Mouse (Mus musculus) embryonic facial prominence, embryonic 11.5 days (tissue): ENCODE data around the gene Mdm2. TPM values are rescaled to one million over a fixed set of nuclear protein-coding genes. Genes with fewer than 3 reads are reported as not detected.

Source experiments
- ATAC-seq: fragments of 200-750 bp; cut with Nextera tagmentation; replicated peaks from 2 replicates; pipeline ENCODE4 v1.8.0; 2017; ENCODE audit warnings: low read depth; ENCODE audit not compliant: insufficient number of reproducible peaks, low FRiP score, low TSS enrichment
- DNase-seq: peaks from one replicate; pipeline ENCODE4 v3.0.0-alpha.2; 2015; ENCODE audit warnings: low spot score
- H3K27ac ChIP-seq: fragments of 300-500 bp; sonication (generic); replicated peaks from 2 replicates; pipeline ENCODE4 v1.5.1; 2014; ENCODE audit warnings: mild to moderate bottlenecking, low read depth, low read length, control low read depth
- H3K27me3 ChIP-seq: fragments of 300-500 bp; sonication (generic); 2 replicates; pipeline ENCODE4 v1.6.1; 2014; ENCODE audit warnings: mild to moderate bottlenecking, low read length, moderate library complexity, mixed read lengths; ENCODE audit not compliant: control insufficient read depth, insufficient read depth
- H3K36me3 ChIP-seq: fragments of 300-500 bp; sonication (generic); replicated peaks from 2 replicates; pipeline ENCODE4 v1.6.1; 2014; ENCODE audit warnings: low read depth, mild to moderate bottlenecking, low read length, moderate library complexity, mixed read lengths; ENCODE audit not compliant: control insufficient read depth, insufficient read depth
- H3K4me1 ChIP-seq: fragments of 300-500 bp; sonication (generic); 2 replicates; pipeline ENCODE4 v1.6.1; 2014; ENCODE audit warnings: low read length, mixed read lengths; ENCODE audit not compliant: control insufficient read depth, insufficient read depth
- H3K4me2 ChIP-seq: fragments of 300-500 bp; sonication (generic); 2 replicates; pipeline ENCODE4 v1.6.1; 2014; ENCODE audit warnings: low read depth, mild to moderate bottlenecking, control low read depth, low read length, moderate library complexity
- H3K4me3 ChIP-seq: fragments of 300-500 bp; sonication (generic); 2 replicates; pipeline ENCODE4 v1.5.1; 2014; ENCODE audit warnings: low read depth, low read length, control low read depth
- H3K9ac ChIP-seq: fragments of 300-500 bp; sonication (generic); replicated peaks from 2 replicates; pipeline ENCODE4 v1.6.1; 2014; ENCODE audit warnings: mild to moderate bottlenecking, control low read depth, low read length
- H3K9me3 ChIP-seq: fragments of 300-500 bp; sonication (generic); replicated peaks from 2 replicates; pipeline ENCODE4 v1.6.1; 2016; ENCODE audit warnings: mild to moderate bottlenecking, low read length, inconsistent platforms, mixed read lengths; ENCODE audit not compliant: control insufficient read depth
- WGBS: fragments of 180-500 bp; shearing (Covaris S2); extraction: QIAGEN DNeasy Blood & Tissue Kit; methylation state at CpG from one replicate; pipeline ENCODE4 v1.1.7; 2014; 5-methylcytosine and 5-hydroxymethylcytosine counted together
- polyA plus RNA-seq: library from polyadenylated mRNA; unstranded; fragments of >200 nt; fragmentation: Nextera tagmentation; extraction: Ambion mirVana; gene quantifications from 2 replicates; pipeline ENCODE4 v1.2.1, GENCODE M21; 2014

Gene Mdm2
- polyA plus RNA-seq, 1 experiment from 2014 or later: 47.7 TPM

DNA sequence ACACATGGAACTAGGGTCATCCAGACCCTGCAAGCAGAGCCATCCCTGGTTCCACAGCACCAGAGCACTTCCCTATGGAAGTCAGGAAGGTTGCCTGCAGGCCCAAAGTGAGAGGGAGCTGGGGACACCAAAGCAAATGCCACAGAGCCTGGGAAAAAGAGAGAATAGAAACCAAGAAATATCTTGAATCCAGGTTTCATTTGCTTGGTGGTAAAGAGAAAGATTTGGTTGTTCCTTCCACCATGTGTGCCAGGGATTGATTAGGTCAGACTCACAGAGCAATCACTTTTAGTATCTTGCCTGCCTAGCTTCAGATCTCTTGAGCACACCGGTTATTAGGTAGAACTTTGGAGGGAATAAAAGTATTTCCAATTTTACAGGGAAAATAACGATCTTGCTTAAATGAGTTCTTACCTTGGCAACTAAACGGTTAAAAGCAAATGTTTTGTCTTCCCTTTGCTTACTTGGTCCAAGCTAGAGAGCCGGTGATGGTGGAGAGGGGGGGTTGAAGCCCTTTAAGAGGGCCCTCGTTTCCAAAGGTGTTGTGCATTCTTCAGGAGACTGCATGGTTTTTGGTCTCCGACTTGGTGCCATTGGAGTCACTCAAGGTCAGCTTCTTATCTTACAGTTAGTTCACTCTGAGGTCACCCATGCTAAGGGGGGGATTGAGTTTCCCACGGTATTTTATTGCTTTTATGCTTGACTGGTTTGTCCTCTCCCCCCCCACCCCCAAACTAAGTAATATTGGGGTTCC, 54.5 kb downstream of the Mdm2 start:
- Histone ChIP-seq H3K27me3 (no peaks in the 10 kb centered on the region), H3K36me3 (no peaks in the 10 kb centered on the region), H3K9me3 (no peaks in the 10 kb centered on the region), H3K4me2 (no peak overlapping the region), H3K9ac (no peak overlapping the region), H3K4me3 (no peak overlapping the region), H3K27ac (no peak overlapping the region), H3K4me1 (no peaks in the 10 kb centered on the region)
- ATAC-seq (no peak), DNase-seq (no peak)
- 58% methylated on average over 7 of the region's 7 CpGs for WGBS

DNA sequence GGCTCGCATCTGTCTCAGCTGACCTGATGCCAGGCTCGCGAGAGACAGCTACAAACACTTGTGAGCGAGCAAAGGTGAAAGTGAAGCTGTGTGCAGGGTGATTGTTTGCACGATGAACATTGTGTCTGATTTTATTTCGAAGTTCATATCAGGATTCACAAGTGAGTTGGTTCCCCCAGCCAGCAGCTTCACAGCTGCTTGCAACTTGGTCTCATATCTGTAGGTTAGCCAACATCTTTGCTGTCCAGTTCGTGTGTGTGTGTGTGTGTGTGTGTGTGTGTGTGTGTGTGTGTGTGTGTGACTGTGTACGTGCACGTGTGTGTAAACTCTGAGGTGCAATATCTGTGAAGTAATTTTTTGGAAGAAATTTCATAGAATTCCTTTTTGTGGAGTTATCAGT, 55.1 kb downstream of the Mdm2 start:
- WGBS: 89% methylated on average over 9 of the region's 9 CpGs
- Histone ChIP-seq H3K9me3 (no peaks in the 10 kb centered on the region), H3K4me1 (no peaks in the 10 kb centered on the region), H3K9ac (no peak overlapping the region), H3K4me3 (no peak overlapping the region), H3K27ac (no peak overlapping the region), H3K36me3 (no peaks in the 10 kb centered on the region), H3K27me3 (no peaks in the 10 kb centered on the region), H3K4me2 (no peak overlapping the region)
- ATAC-seq (no peak), DNase-seq (no peak)

DNA sequence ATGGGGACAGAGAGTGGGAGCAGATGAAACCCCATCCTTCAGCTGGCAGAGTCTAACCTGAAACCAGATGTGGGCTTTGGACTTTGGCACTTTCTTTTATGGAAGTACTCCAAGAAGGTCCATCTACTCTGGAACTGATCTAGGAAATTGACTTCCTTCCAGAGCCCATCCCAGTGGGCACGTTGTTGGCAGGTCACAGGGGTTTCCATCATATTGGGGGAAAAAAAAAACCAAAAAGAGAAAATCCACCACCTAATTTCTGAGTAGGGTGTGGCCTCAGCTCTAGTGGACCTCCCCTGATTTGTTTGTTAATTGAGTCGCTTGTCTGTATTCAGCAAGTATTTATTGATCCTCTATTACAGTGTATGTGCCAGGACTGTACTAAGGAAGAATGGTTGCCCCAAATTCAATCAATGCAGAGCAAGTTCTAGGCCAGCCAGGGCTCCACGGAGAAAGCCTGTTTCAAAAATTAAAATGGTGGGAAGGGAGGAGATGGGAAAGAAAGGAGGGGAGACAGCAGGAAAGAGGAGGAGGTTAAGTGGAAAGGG, 55.9 kb downstream of the Mdm2 start:
- Histone ChIP-seq H3K4me1 (no peaks in the 10 kb centered on the region), H3K9ac (no peak overlapping the region), H3K27me3 (no peaks in the 10 kb centered on the region), H3K4me2 (no peak overlapping the region), H3K36me3 (no peaks in the 10 kb centered on the region), H3K4me3 (no peak overlapping the region), H3K9me3 (no peaks in the 10 kb centered on the region), H3K27ac (no peak overlapping the region)
- ATAC-seq: no peak
- DNase-seq: no peak
- 79% methylated on average over 3 of the region's 3 CpGs for WGBS

DNA sequence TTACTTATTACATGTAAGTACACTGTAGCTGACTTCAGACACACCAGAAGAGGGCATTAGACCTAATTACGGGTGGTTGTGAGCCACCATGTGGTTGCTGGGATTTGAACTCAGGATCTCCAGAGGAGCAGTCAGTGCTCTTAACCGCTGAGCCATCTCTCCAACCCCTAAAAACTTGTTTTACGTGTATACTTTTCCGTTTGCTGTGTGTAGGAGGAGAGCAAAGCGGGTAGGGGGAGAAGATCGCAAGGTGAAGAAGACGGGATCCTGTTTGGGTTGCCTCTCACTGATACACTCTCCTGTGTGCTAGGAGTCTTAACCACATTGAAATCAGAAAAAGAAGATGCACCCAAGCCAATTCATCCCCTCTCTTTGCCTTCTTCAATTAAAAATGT, 56.8 kb downstream of the Mdm2 start:
- DNase-seq: no peak
- no peak for ATAC-seq
- WGBS: 91% methylated on average over 7 of the region's 7 CpGs

DNA sequence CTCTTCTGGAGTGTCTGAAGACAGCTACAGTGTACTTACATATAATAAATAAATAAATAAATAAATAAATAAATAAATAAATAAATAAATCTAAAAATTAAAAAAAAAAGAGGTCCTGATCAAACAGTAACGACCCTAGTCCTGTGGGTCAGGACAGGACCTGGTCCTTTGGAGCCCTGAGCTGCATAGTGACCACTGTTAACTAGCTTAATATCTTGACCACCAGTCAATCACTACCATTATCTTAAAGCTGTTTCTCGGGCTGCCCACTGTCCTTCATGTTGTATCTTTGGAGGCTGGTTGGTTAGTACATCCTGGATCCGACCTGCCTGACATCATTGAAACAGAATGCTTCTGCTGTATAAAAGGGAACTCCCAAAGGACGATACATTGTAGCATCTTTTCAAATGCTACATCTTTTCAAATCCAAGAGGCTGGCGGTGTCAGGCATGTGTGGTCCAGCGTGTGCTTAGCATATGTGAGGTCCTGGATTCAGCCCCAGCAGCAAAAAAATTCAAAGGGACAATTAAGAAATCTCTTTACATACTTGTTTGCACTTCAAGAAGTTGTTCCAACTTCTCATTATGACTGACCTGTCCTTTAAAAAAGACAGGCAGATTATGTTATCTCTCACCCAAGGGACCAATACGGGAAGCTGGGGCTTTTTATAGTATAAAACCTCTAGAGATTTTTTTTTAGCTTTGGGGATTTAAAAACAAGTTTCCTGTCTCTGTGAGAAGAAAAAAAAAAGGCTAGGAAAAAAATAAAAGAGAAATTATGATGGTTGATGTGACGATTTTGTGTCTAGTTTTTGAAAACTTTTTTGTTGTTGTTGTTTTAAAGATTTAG, 57.4 kb downstream of the Mdm2 start:
- no peaks in the 10 kb centered on the region for H3K4me1 ChIP-seq
- WGBS: 84% methylated on average over 8 of the region's 8 CpGs
- no peaks in the 10 kb centered on the region for H3K36me3 ChIP-seq
- H3K4me2 ChIP-seq: no peak overlapping the region
- no peak overlapping the region for H3K4me3 ChIP-seq
- no peak for DNase-seq
- ATAC-seq: no peak
- no peak overlapping the region for H3K9ac ChIP-seq
- H3K9me3 ChIP-seq: no peaks in the 10 kb centered on the region
- H3K27ac ChIP-seq: no peak overlapping the region
- H3K27me3 ChIP-seq: no peaks in the 10 kb centered on the region

More for the DNA sequence above, 56.8 kb downstream of the Mdm2 start:
- no peak overlapping the region for H3K4me3 ChIP-seq
- H3K27ac ChIP-seq: no peak overlapping the region
- H3K9ac ChIP-seq: no peak overlapping the region
- H3K36me3 ChIP-seq: no peaks in the 10 kb centered on the region
- H3K4me1 ChIP-seq: no peaks in the 10 kb centered on the region
- H3K27me3 ChIP-seq: no peaks in the 10 kb centered on the region
- no peak overlapping the region for H3K4me2 ChIP-seq
- H3K9me3 ChIP-seq: no peaks in the 10 kb centered on the region

DNA sequence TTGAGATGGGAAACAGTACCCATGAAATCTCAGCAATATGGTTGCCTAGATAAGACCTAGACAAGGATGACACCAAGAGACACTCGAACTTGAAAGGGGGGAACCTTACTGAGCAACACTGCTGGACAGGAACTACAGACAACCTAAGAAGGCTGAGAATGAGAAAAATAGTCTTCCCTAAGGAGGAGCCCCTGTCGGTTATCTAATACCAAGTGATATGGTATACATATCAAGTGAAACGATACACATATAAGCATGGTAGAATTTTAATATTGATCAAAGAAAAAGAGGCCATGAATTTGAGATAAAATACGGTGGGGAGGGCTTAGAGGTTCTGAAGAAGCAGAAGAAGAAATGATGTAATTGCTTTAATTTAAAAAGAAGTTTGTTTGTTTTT, 58.2 kb downstream of the Mdm2 start:
- Histone ChIP-seq H3K4me3 (no peak overlapping the region), H3K4me1 (no peaks in the 10 kb centered on the region), H3K9ac (no peak overlapping the region), H3K36me3 (no peaks in the 10 kb centered on the region), H3K27me3 (no peaks in the 10 kb centered on the region), H3K4me2 (no peak overlapping the region), H3K27ac (no peak overlapping the region), H3K9me3 (no peaks in the 10 kb centered on the region)
- ATAC-seq: no peak
- DNase-seq: no peak
- 92% methylated on average over 4 of the region's 4 CpGs for WGBS

DNA sequence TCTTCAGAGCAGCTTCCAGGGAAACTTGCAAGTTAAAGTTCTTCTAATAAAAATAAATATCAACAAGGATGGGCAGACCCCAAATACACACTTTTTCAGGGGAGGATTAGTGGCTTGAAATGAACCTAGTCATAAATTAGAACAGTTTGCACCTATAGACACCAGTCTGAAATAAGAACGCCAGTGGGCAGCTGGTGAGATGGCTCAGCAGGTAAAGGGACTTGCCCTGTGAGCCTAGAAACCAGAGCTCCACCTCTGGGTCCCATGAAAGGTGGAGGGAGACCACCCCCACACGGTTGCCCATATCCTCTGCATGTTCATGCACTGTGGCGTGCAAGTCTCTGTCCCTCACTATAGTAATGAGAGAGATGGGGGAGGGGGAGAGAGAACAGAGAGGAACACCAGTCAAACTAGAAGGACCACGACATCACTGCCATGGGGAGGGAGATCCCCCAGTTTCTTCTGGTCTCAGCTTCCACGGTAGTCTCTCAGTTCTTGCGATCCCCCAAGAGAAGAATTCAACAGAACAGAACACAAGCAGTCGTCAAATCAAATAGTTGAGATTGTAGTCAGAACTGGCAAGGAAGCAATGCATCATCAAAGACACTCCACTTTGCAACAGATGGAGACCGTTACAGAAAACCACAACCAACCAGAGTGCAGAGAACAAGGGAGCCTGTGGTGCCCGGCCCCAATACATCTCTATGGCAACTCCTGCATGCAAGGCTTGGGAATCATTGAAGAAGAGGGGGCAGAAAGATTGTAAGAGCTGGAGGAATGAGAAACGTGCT, 58.8 kb downstream of the Mdm2 start:
- Histone ChIP-seq H3K9me3 (no peaks in the 10 kb centered on the region), H3K27ac (no peak overlapping the region), H3K4me1 (no peaks in the 10 kb centered on the region), H3K9ac (no peak overlapping the region), H3K4me2 (no peak overlapping the region), H3K4me3 (no peak overlapping the region), H3K36me3 (no peaks in the 10 kb centered on the region), H3K27me3 (no peaks in the 10 kb centered on the region)
- WGBS: 65% methylated on average over 10 of the region's 10 CpGs
- no peak for DNase-seq
- ATAC-seq: no peak
